Mouse (Mus musculus): ENCODE data around the gene Prkar1a.

DNA sequence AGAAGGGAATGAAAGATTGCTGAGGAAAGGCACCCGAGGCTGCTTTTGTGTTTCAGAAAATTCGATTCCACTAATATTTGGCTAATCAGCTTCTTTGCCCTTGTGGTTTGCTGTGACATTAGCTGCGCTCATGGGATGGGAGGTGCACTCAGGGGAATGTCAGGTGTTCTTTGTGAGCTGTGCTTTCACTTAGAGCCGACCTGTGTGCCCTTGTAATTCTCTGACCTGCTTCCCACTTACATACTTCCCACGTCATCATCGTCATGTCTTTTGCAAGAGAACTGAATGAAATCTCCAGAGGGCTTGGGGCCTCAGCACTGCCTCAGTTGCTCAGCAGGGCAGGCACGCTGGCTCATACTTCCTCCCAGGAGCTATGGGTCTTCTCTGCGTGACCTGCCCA lies 4.0 kb downstream of the Prkar1a start:
- no peak for TF ChIP-seq POLR2A (IDR thresholded peaks at IDR 0.05; ENCODE audit: low read depth, low read length)
- no peak for TF ChIP-seq CTCF (IDR thresholded peaks at IDR 0.05; ENCODE audit: extremely low read depth, insufficient read length, insufficient replicate concordance, low read depth, low read length)
